Mouse (Mus musculus) brain, embryonic 14.5 days (tissue): Measurements from ENCODE around the gene Uxs1.

Experiments
- CTCF ChIP-seq: fragments of 200-500 bp; IDR thresholded peaks from 2 replicates; pipeline ENCODE4 v1.5.1; 2012; ENCODE audit warnings: inconsistent platforms, mild to moderate bottlenecking, moderate library complexity, borderline replicate concordance; ENCODE audit not compliant: insufficient read depth, insufficient read length; ENCODE audit errors: extremely low read depth
- POLR2A ChIP-seq: fragments of 200-500 bp; IDR thresholded peaks from 2 replicates; pipeline ENCODE4 v1.6.1; 2012; ENCODE audit warnings: mild to moderate bottlenecking, inconsistent platforms, borderline replicate concordance; ENCODE audit not compliant: poor library complexity, insufficient read depth, insufficient read length, severe bottlenecking; ENCODE audit errors: extremely low read depth

DNA sequence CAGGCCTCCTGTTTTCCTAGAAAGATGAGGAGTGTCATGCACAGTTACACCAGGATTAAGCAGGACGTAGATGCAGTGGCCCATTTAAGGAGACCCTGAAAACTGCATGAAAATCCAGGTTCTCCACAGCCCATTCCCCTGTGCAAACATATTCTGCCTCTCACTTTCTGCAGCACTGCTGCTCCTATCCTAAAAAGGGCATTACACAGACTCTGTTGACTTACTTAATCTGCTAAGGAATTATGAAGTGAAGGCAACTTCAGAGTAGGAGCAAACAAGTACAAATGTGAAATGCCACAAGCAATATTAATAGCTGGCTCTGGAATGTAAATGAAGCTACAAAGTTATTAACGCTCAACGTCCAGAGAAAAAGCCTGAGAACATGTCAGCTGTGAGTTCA lies 45.9 kb downstream of the Uxs1 start:
- TF ChIP-seq CTCF = no peak
- TF ChIP-seq POLR2A = no peak
